Mouse (Mus musculus) forebrain, embryonic 10.5 days (tissue): ENCODE data around the gene Smoc2. TPM values are rescaled to one million over a fixed set of nuclear protein-coding genes. Genes with fewer than 3 reads are reported as not detected.

Source experiments
- DNase-seq: peaks from one replicate; pipeline ENCODE4 v3.0.0-alpha.2; 2017; ENCODE audit warnings: low spot score; ENCODE audit errors: extremely low spot score
- H3K27ac ChIP-seq: fragments of 300-500 bp; sonication (generic); 2 replicates; pipeline ENCODE4 v1.5.1; 2016; ENCODE audit warnings: mild to moderate bottlenecking
- H3K27me3 ChIP-seq: fragments of 300-500 bp; sonication (generic); 2 replicates; pipeline ENCODE4 v1.6.1; 2016; ENCODE audit warnings: mild to moderate bottlenecking; ENCODE audit not compliant: poor library complexity, severe bottlenecking
- H3K36me3 ChIP-seq: fragments of 300-500 bp; sonication (generic); replicated peaks from 2 replicates; pipeline ENCODE4 v1.6.1; 2016; ENCODE audit warnings: mild to moderate bottlenecking, moderate library complexity
- H3K4me1 ChIP-seq: fragments of 300-500 bp; sonication (generic); 2 replicates; pipeline ENCODE4 v1.6.1; 2016
- H3K4me3 ChIP-seq: fragments of 300-500 bp; sonication (generic); 2 replicates; pipeline ENCODE4 v1.5.1; 2016; ENCODE audit warnings: mild to moderate bottlenecking, moderate library complexity
- H3K9me3 ChIP-seq: fragments of 300-500 bp; sonication (generic); 2 replicates; pipeline ENCODE4 v1.6.1; 2016; ENCODE audit warnings: mild to moderate bottlenecking, moderate library complexity
- WGBS: fragments of 180-500 bp; shearing (Covaris S2); methylation state at CpG from one replicate; pipeline ENCODE4 v1.1.7; 2016; 5-methylcytosine and 5-hydroxymethylcytosine counted together
- polyA plus RNA-seq: library from polyadenylated mRNA; unstranded; fragments of >200 nt; fragmentation: Nextera tagmentation; extraction: Ambion mirVana; gene quantifications from 2 replicates; pipeline ENCODE4 v1.2.1, GENCODE M21; 2016

Smoc2 gene
- polyA plus RNA-seq, 1 experiment from 2014 or later = 3.8 TPM

DNA sequence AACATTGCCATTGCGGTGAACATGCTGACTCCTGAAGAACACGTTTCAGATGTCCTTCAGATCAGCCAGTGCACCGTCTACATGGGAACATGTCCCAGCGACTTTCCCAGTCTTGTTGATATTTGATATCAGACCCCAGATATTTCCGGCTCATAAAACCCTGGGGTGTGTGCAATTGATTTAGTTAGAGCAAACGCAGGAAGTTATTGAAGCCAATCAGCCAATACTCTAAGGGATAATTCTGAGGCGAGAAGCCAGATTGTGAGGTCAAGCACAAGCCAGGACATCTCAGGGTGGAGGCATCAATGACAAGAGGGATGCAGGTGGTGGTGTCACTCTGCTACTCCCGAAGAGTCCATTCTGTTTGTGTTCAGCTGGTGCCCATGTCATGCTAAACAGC lies 28.9 kb upstream of the Smoc2 start:
- Histone ChIP-seq H3K9me3 (no peaks in the 10 kb centered on the region), H3K4me1 (no peaks in the 10 kb centered on the region), H3K27ac (no peak overlapping the region), H3K36me3 (no peaks in the 10 kb centered on the region), H3K27me3 (no peaks in the 10 kb centered on the region), H3K4me3 (no peak overlapping the region)
- DNase-seq = no peak
- 89% methylated on average over 8 of the region's 8 CpGs for WGBS

DNA sequence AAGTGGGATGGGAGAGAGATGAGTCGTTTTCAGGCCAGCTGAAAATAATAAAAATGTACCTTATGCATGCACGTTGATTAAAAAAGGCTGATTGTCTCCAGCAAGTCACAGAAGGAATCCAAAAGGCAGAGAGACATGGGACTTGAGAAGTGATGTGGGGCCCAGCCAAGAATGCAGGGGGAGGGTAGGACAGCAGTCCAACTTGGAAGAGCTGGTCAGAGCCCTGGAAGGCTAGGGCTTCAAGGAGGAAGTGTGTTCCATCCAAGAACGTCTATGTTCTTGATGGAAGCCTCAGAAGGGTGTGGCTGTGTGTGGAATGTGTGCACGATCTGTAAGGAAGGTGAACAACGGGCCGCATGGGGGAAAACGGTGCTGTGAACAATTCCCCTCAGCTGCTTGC lies 26.9 kb upstream of the Smoc2 start:
- Histone ChIP-seq H3K9me3 (no peaks in the 10 kb centered on the region), H3K27me3 (no peaks in the 10 kb centered on the region), H3K27ac (no peak overlapping the region), H3K36me3 (no peaks in the 10 kb centered on the region), H3K4me3 (no peak overlapping the region), H3K4me1 (no peaks in the 10 kb centered on the region)
- DNase-seq = no peak
- 87% methylated on average over 7 of the region's 7 CpGs for WGBS

- H3K27me3 ChIP-seq = no peaks in the 10 kb centered on the region
- H3K36me3 ChIP-seq = no peaks in the 10 kb centered on the region
- no peaks in the 10 kb centered on the region for H3K9me3 ChIP-seq
- no peak overlapping the region for H3K4me3 ChIP-seq
- 90% methylated on average over 5 of the region's 5 CpGs for WGBS
- H3K27ac ChIP-seq = no peak overlapping the region
- no peaks in the 10 kb centered on the region for H3K4me1 ChIP-seq
- DNase-seq = no peak
Measured at GRCm38 (mm10) chr17:14254616-14255015, 24.7 kb upstream of the Smoc2 start.

GRCm38 (mm10) chr17:14257799-14258520 lies 21.3 kb upstream of the Smoc2 start:
- Histone ChIP-seq H3K27me3 (no peaks in the 10 kb centered on the region), H3K4me1 (no peaks in the 10 kb centered on the region), H3K36me3 (no peaks in the 10 kb centered on the region), H3K4me3 (no peak overlapping the region), H3K9me3 (no peaks in the 10 kb centered on the region), H3K27ac (no peak overlapping the region)
- no peak for DNase-seq
- 86% methylated on average over 7 of the region's 7 CpGs for WGBS

DNA sequence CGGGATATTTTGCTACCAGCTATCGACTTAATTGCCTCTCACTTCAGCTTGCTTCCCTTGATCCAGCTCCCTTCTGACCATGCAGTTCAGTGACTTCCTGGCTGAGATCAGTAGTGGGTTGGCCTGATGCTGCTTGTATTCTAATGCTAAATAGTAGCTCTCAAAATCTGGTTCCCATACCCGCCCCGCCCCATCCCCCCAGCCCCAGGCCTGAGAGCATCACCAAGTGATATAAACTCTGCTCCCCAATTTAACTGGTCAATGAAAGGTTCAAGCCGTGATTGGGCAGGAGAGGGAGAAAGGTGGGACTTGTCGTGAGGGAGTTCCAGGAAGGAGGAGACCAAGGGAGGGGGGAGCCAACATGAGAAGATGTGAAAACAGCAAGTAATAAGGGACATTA lies 20.4 kb upstream of the Smoc2 start:
- 40% methylated on average over 6 of the region's 6 CpGs for WGBS
- no peaks in the 10 kb centered on the region for H3K27me3 ChIP-seq
- no peaks in the 10 kb centered on the region for H3K9me3 ChIP-seq
- DNase-seq = no peak
- no peak overlapping the region for H3K4me3 ChIP-seq
- H3K36me3 ChIP-seq = no peaks in the 10 kb centered on the region
- H3K4me1 ChIP-seq = peaks cover 8% of the 10 kb centered on the region
- no peak overlapping the region for H3K27ac ChIP-seq

- 90% methylated on average over 3 of the region's 3 CpGs for WGBS
- H3K27me3 ChIP-seq = no peaks in the 10 kb centered on the region
- no peaks in the 10 kb centered on the region for H3K36me3 ChIP-seq
- DNase-seq = no peak
- peaks cover 13% of the 10 kb centered on the region for H3K4me1 ChIP-seq
- no peak overlapping the region for H3K27ac ChIP-seq
- H3K9me3 ChIP-seq = no peaks in the 10 kb centered on the region
- no peak overlapping the region for H3K4me3 ChIP-seq
Measured at GRCm38 (mm10) chr17:14260966-14261365, 18.3 kb upstream of the Smoc2 start.

- WGBS = 87% methylated on average over 10 of the region's 10 CpGs
- no peaks in the 10 kb centered on the region for H3K9me3 ChIP-seq
- DNase-seq = no peak
Measured at GRCm38 (mm10) chr17:14262217-14262616, 17.1 kb upstream of the Smoc2 start.

GRCm38 (mm10) chr17:14268001-14268400 lies 11.3 kb upstream of the Smoc2 start:
- H3K27ac ChIP-seq = no peak overlapping the region
- peaks cover 13% of the 10 kb centered on the region for H3K4me1 ChIP-seq

More at GRCm38 (mm10) chr17:14262217-14262616, 17.1 kb upstream of the Smoc2 start:
- Histone ChIP-seq H3K4me1 (peaks cover 13% of the 10 kb centered on the region), H3K4me3 (no peak overlapping the region), H3K27ac (no peak overlapping the region), H3K36me3 (no peaks in the 10 kb centered on the region), H3K27me3 (no peaks in the 10 kb centered on the region)

DNA sequence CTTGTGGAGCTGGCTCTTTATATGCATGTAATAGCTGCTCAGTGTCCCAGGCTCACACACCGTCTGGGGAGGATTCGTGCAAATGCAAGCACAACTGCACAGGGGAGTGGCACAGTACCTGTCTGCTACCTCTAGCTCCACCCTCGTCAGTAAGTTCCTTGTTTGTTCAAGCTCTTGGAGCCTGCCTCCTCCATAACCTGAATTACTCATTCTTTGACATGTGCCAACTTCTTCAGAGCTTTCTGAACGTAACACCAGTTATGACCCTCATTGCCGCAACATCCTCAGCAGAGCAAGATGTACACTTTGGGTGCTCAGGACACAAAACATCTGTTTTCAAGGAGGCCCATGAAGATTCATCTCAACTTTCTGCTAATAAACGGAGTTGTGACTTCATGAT lies 5.9 kb upstream of the Smoc2 start:
- H3K4me1 ChIP-seq = no peaks in the 10 kb centered on the region; the same call in 1 of the 2 replicates
- no peak for DNase-seq
- H3K9me3 ChIP-seq = no peaks in the 10 kb centered on the region
- peaks cover 30% of the 10 kb centered on the region for H3K27me3 ChIP-seq
- no peaks in the 10 kb centered on the region for H3K36me3 ChIP-seq
- H3K4me3 ChIP-seq = no peak overlapping the region
- H3K27ac ChIP-seq = no peak overlapping the region
- WGBS = 85% methylated on average over 6 of the region's 6 CpGs

More at GRCm38 (mm10) chr17:14268001-14268400, 11.3 kb upstream of the Smoc2 start:
- no peaks in the 10 kb centered on the region for H3K27me3 ChIP-seq
- H3K9me3 ChIP-seq = no peaks in the 10 kb centered on the region
- no peaks in the 10 kb centered on the region for H3K36me3 ChIP-seq
- H3K4me3 ChIP-seq = no peak overlapping the region
- no peak for DNase-seq
- WGBS = 86% methylated on average over 4 of the region's 4 CpGs

- H3K4me3 ChIP-seq = no peak overlapping the region
- 93% methylated on average over 7 of the region's 7 CpGs for WGBS
- peaks cover 70% of the 10 kb centered on the region for H3K27me3 ChIP-seq
- H3K27ac ChIP-seq = no peak overlapping the region
- no peak for DNase-seq
- peaks cover 24% of the 10 kb centered on the region for H3K4me1 ChIP-seq
- H3K36me3 ChIP-seq = no peaks in the 10 kb centered on the region
- H3K9me3 ChIP-seq = no peaks in the 10 kb centered on the region
Measured at GRCm38 (mm10) chr17:14277310-14277709, 2.0 kb upstream of the Smoc2 start.

DNA sequence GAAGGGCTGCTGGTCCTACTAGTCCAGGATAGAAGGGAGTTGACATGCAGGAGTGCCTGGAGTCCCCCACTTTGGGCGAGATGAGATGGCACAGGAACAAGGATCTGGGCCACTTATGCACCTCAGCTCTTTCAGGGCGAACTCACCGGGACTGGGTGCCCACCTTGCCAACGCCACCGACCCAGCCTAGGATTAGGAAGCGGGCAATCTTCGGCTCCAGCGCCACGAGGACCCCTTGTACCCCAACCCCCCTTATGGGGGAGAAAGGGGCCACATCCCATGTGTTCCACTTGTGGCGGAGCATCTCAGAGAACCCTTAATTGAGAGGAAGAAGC lies 627 bp downstream of the Smoc2 start:
- Histone ChIP-seq H3K4me3 (peak overlapping the region; percentile 59), H3K9me3 (no peaks in the 10 kb centered on the region), H3K27me3 (peaks cover 92% of the 10 kb centered on the region), H3K27ac (no peak overlapping the region), H3K36me3 (no peaks in the 10 kb centered on the region), H3K4me1 (peaks cover 24% of the 10 kb centered on the region)
- DNase-seq = no peak
- 3% methylated on average over 10 of the region's 10 CpGs for WGBS

GRCm38 (mm10) chr17:14280425-14280833 lies 1.1 kb downstream of the Smoc2 start:
- under 1% methylated on average over 31 of the region's 31 CpGs for WGBS
- no peaks in the 10 kb centered on the region for H3K9me3 ChIP-seq
- peaks cover 91% of the 10 kb centered on the region for H3K27me3 ChIP-seq
- no peak overlapping the region for H3K27ac ChIP-seq
- H3K36me3 ChIP-seq = no peaks in the 10 kb centered on the region
- peaks cover 24% of the 10 kb centered on the region for H3K4me1 ChIP-seq
- peak; percentile 23 for DNase-seq
- H3K4me3 ChIP-seq = peak overlapping the region; percentile 59

DNA sequence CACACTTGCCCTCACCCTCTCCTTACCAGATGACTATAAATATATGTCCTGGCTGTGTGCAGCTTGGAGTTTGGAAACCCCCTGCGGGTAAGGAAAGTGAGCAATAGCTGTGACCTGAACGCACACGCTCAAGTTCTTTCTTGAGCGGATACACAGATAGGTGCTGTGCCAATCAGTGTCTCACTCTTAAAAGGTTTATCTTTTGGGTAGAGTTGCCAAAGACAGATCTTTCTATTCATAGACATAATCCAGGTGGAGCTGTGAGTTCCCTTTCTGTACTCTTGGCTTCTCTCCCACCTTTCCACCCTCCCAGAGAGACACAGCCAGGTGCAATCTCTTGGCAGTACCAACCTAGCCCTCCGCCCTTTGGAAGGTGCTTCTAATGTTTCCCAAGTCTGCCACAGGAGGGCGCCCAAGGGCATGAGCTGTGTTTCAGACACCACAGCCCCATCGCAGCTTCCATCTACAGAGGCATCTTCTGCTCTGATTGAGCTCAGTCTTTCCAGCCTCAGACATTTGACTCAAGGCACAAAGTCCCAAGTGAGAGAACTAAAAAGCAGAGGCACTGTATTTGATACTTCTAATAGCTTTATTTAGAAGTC lies 8.8 kb downstream of the Smoc2 start:
- WGBS = 48% methylated on average over 7 of the region's 7 CpGs
- Histone ChIP-seq H3K4me3 (no peak overlapping the region), H3K4me1 (no peaks in the 10 kb centered on the region), H3K36me3 (no peaks in the 10 kb centered on the region), H3K27me3 (peaks cover 20% of the 10 kb centered on the region), H3K9me3 (no peaks in the 10 kb centered on the region), H3K27ac (no peak overlapping the region)
- peak; percentile 76 for DNase-seq
